In genomic region chr9:48618589-48618988, GRCm38 (mm10) we compare ENCODE assay signal across 8 mouse cellular contexts. TPM values are rescaled to one million over a fixed set of nuclear protein-coding genes. Genes with fewer than 3 reads are reported as not detected.
DNase-seq lines count a peak whose midpoint lies in the region; ATAC-seq and TF ChIP-seq lines count a peak whose summit lies in the region.

No protein-coding gene starts in this region.

- TF ChIP-seq CTCF in spleen, adult 2 months (IDR thresholded peaks at IDR 0.05; ENCODE audit: extremely low read depth, insufficient read depth, insufficient read length, insufficient replicate concordance): peak; percentile 59; the same call in 1 of the 2 replicates

- no peaks in the 10 kb centered on the region for H3K27me3 ChIP-seq in intestine, embryonic 16.5 days (replicated peaks; ENCODE audit: control insufficient read depth, insufficient read depth, low read length)
- no peaks in the 10 kb centered on the region for H3K27me3 ChIP-seq in midbrain, embryonic 12.5 days
- no peaks in the 10 kb centered on the region for H3K27me3 ChIP-seq in spleen, adult 2 months (ENCODE audit: control insufficient read depth, insufficient read depth, low read length)

- WGBS in intestine, embryonic 16.5 days: 21% methylated on average over 6 of the region's 6 CpGs
- WGBS in midbrain, embryonic 12.5 days: 26% methylated on average over 6 of the region's 6 CpGs
- 31% methylated on average over 6 of the region's 6 CpGs for WGBS in spleen, adult 2 months

- peak; percentile 34 for DNase-seq in 3134 (ENCODE audit: extremely low read depth, insufficient read length, low spot score)
- peak; percentile 84 for DNase-seq in adrenal gland, postnatal 14 days
- peak; percentile 84 for DNase-seq in embryo, embryonic 9.5 days (ENCODE audit: extremely low spot score)
- DNase-seq in gonadal fat pad, adult 2 months (ENCODE audit: low read depth): peak; percentile 49
- peak; percentile 74 for DNase-seq in left cerebral cortex, postnatal 4 days
- peak; percentile 17 to 36 for DNase-seq in spleen, adult 2 months (ENCODE audit: low read depth in 1 of 2, low spot score in 2 of 2)

- H3K9me3 ChIP-seq in intestine, embryonic 16.5 days (ENCODE audit: control insufficient read depth, low read length): no peaks in the 10 kb centered on the region
- H3K9me3 ChIP-seq in midbrain, embryonic 12.5 days: no peaks in the 10 kb centered on the region

- H3K27ac ChIP-seq in intestine, embryonic 16.5 days (ENCODE audit: low read length): no peak overlapping the region
- no peak overlapping the region for H3K27ac ChIP-seq in midbrain, embryonic 12.5 days (replicated peaks)
- peak overlapping the region; percentile 41; the same call in 1 of the 2 replicates for H3K27ac ChIP-seq in spleen, adult 2 months (ENCODE audit: insufficient read depth, low read length)

- intact Hi-C loops in left cerebral cortex, postnatal 4 days (cut with DNase I): no loop called here

- no peak for ATAC-seq in intestine, embryonic 16.5 days
- ATAC-seq in midbrain, embryonic 12.5 days (ENCODE audit: low FRiP score, low read depth): 0 out of 2 replicates have a peak, but pooled peaks have one; percentile 9

- peak overlapping the region; percentile 2; the same call in 1 of the 2 replicates for H3K4me2 ChIP-seq in intestine, embryonic 16.5 days (ENCODE audit: low read depth, low read length)
- peak overlapping the region; percentile 29; the same call in 1 of the 2 replicates for H3K4me2 ChIP-seq in midbrain, embryonic 12.5 days (replicated peaks)

- H3K4me3 ChIP-seq in intestine, embryonic 16.5 days (ENCODE audit: low read length): no peak overlapping the region
- H3K4me3 ChIP-seq in midbrain, embryonic 12.5 days: no peak overlapping the region
- H3K4me3 ChIP-seq in spleen, adult 2 months (ENCODE audit: extremely low read depth, insufficient read depth, insufficient read length): no peak overlapping the region

- H3K36me3 ChIP-seq in intestine, embryonic 16.5 days (ENCODE audit: control insufficient read depth, insufficient read depth, low read length): no peaks in the 10 kb centered on the region
- no peaks in the 10 kb centered on the region for H3K36me3 ChIP-seq in midbrain, embryonic 12.5 days
- no peaks in the 10 kb centered on the region for H3K36me3 ChIP-seq in spleen, adult 2 months (ENCODE audit: control insufficient read depth, insufficient read depth, low read length)

- TF ChIP-seq POLR2A in spleen, adult 2 months (IDR thresholded peaks at IDR 0.05; ENCODE audit: low read depth, low read length): no peak

- no peaks in the 10 kb centered on the region for H3K4me1 ChIP-seq in intestine, embryonic 16.5 days (ENCODE audit: control insufficient read depth, insufficient read depth, low read length)
- H3K4me1 ChIP-seq in midbrain, embryonic 12.5 days: peaks cover 7% of the 10 kb centered on the region; the same call in 1 of the 2 replicates
- H3K4me1 ChIP-seq in spleen, adult 2 months (ENCODE audit: control insufficient read depth, insufficient read depth, insufficient read length): no peaks in the 10 kb centered on the region

- peak overlapping the region; percentile 7; the same call in 1 of the 2 replicates for H3K9ac ChIP-seq in intestine, embryonic 16.5 days (ENCODE audit: low read depth, low read length)
- no peak overlapping the region for H3K9ac ChIP-seq in midbrain, embryonic 12.5 days (replicated peaks)

RNA-seq across cellular contexts. Expression of gene Nnmt, which starts 13.6 kb away (rescaled TPM):
- 14.4 and 20.7 TPM in 2 replicates for total RNA-seq in adrenal gland, postnatal 14 days (2021)
- 41.0 and 73.5 TPM in 2 replicates for polyA plus RNA-seq in gonadal fat pad, adult 2 months (2012; rRNA removed)
- 2.9 and 4.0 TPM in 2 replicates for polyA plus RNA-seq in intestine, embryonic 16.5 days (2015; fragmentation: Nextera tagmentation; extraction: Ambion mirVana)
- 1 to 10 TPM; 7.2 to 8.2 TPM for total RNA-seq in left cerebral cortex, postnatal 4 days (2021)
- polyA plus RNA-seq in midbrain, embryonic 12.5 days (2016; fragmentation: Nextera tagmentation; extraction: Ambion mirVana): 1.9 and 2.3 TPM in 2 replicates
- 0.60 and 0.94 TPM in 2 replicates for polyA plus RNA-seq in spleen, adult 2 months (2012; rRNA removed)

Comparison
In these comparisons a context has a peak if more than half of its experiments do, and no peak if none do; other contexts are left out.
1. DNase-seq: peak in every context shown above with its lines; median percentile 84 in adrenal gland, postnatal 14 days; 84 in embryo, embryonic 9.5 days; 74 in left cerebral cortex, postnatal 4 days; 49 in gonadal fat pad, adult 2 months; 34 in 3134; 26 in spleen, adult 2 months.